Mouse (Mus musculus): ENCODE measurements around the gene Adam10.

The Adam10 gene

GRCm38 (mm10) chr9:70678682-70679131, at the start of gene Adam10:
Adam10 (plus strand) TSS chr9:70678997.
- ChIA-PET POLR2A (interaction anchor here (0.6 to 1.3 kb wide), 7 partner anchors 9 to 246 kb away, joined by 3 to 4 read pairs (median 3); partner anchors contain the start of gene Mindy2 (in 1 of the 4)), CTCF (interaction anchor here in 1 of 4 experiments (0.8 to 1.4 kb wide), 2 partner anchors 247 to 251 kb away, joined by 4 to 5 read pairs; no protein-coding TSS in a partner anchor)

- CTCF ChIA-PET = no interaction called here
Measured at GRCm38 (mm10) chr9:70629711-70630110, 49.1 kb upstream of the Adam10 start.

GRCm38 (mm10) chr9:70631665-70632064, 47.1 kb upstream of the Adam10 start:
- POLR2A ChIA-PET = interaction anchor here in 2 of 4 experiments (0.7 kb wide), 2 partner anchors 13 to 293 kb away, joined by 3 read pairs; no protein-coding TSS in a partner anchor
- CTCF ChIA-PET = interaction anchor here in 1 of 4 experiments (0.6 kb wide), 1 partner anchor 113 kb away, joined by 3 read pairs; no protein-coding TSS in a partner anchor

More at GRCm38 (mm10) chr9:70629711-70630110, 49.1 kb upstream of the Adam10 start:
- POLR2A ChIA-PET = interaction anchor here in 1 of 4 experiments (0.5 to 1.1 kb wide), 2 partner anchors 60 to 185 kb away, joined by 3 to 4 read pairs; no protein-coding TSS in a partner anchor

- ChIA-PET CTCF (no interaction called here), POLR2A (no interaction called here)
Measured at GRCm38 (mm10) chr9:70636748-70637147, 42.0 kb upstream of the Adam10 start.

- CTCF ChIA-PET = no interaction called here
- POLR2A ChIA-PET = no interaction called here
Measured at GRCm38 (mm10) chr9:70650260-70650659, 28.5 kb upstream of the Adam10 start.

- CTCF ChIA-PET = no interaction called here
- POLR2A ChIA-PET = no interaction called here
Measured at GRCm38 (mm10) chr9:70650994-70651393, 27.8 kb upstream of the Adam10 start.

GRCm38 (mm10) chr9:70652221-70652620, 26.6 kb upstream of the Adam10 start:
- POLR2A ChIA-PET = no interaction called here
- CTCF ChIA-PET = no interaction called here

GRCm38 (mm10) chr9:70653875-70654274, 24.9 kb upstream of the Adam10 start:
- POLR2A ChIA-PET = interaction anchor here in 1 of 4 experiments (0.7 kb wide), 3 partner anchors 66 to 298 kb away, joined by 3 read pairs; no protein-coding TSS in a partner anchor

GRCm38 (mm10) chr9:70654496-70654895, 24.3 kb upstream of the Adam10 start:
- POLR2A ChIA-PET = interaction anchor here in 2 of 4 experiments (0.6 kb wide), 2 partner anchors 42 to 551 kb away, joined by 3 to 5 read pairs; no protein-coding TSS in a partner anchor
- CTCF ChIA-PET = no interaction called here

More at GRCm38 (mm10) chr9:70653875-70654274, 24.9 kb upstream of the Adam10 start:
- CTCF ChIA-PET = no interaction called here

GRCm38 (mm10) chr9:70655764-70656129, 23.1 kb upstream of the Adam10 start:
- ChIA-PET POLR2A (interaction anchor here in 2 of 4 experiments (1.2 to 1.4 kb wide), 3 partner anchors 9 to 572 kb away, joined by 3 read pairs; no protein-coding TSS in a partner anchor), CTCF (interaction anchor here in 3 of 4 experiments (0.6 to 1.4 kb wide), 6 partner anchors 10 to 533 kb away, joined by 3 to 4 read pairs (median 4); no protein-coding TSS in a partner anchor)

- ChIA-PET CTCF (interaction anchor here in 3 of 4 experiments (0.6 to 1.4 kb wide), 7 partner anchors 9 to 532 kb away, joined by 3 to 4 read pairs (median 3); no protein-coding TSS in a partner anchor), POLR2A (interaction anchor here in 3 of 4 experiments (0.6 to 1.5 kb wide), 10 partner anchors 8 to 598 kb away, joined by 3 to 4 read pairs (median 3); partner anchors contain the start of gene Sltm (in 2 of the 3))
Measured at GRCm38 (mm10) chr9:70656130-70657007, 22.4 kb upstream of the Adam10 start, which contains the start of gene Gm10642. Gm10642 (plus strand) TSS chr9:70656251.

GRCm38 (mm10) chr9:70657013-70657967, 21.5 kb upstream of the Adam10 start, which contains the start of gene Mindy2:
Mindy2 (minus strand) TSS chr9:70657174.
- CTCF ChIA-PET = interaction anchor here in 3 of 4 experiments (0.5 to 1.4 kb wide), 8 partner anchors 8 to 958 kb away, joined by 3 to 6 read pairs (median 4); no protein-coding TSS in a partner anchor
- POLR2A ChIA-PET = interaction anchor here (0.6 to 1.5 kb wide), 20 partner anchors 12 to 1533 kb away, joined by 3 to 7 read pairs (median 3); partner anchors contain the start of genes Sltm (in 2 of the 4) and Adam10 (in 1 of the 4)

- POLR2A ChIA-PET = interaction anchor here in 1 of 4 experiments (0.7 kb wide), 1 partner anchor 163 kb away, joined by 3 read pairs; no protein-coding TSS in a partner anchor
- CTCF ChIA-PET = no interaction called here
Measured at GRCm38 (mm10) chr9:70658266-70658665, 20.5 kb upstream of the Adam10 start.

- CTCF ChIA-PET = interaction anchor here in 1 of 4 experiments (0.7 to 2.2 kb wide), 2 partner anchors 9 to 58 kb away, joined by 4 read pairs; partner anchors contain the start of genes Gm10642 and Mindy2
Measured at GRCm38 (mm10) chr9:70664847-70665246, 13.9 kb upstream of the Adam10 start.

GRCm38 (mm10) chr9:70665372-70666145, 13.2 kb upstream of the Adam10 start:
- POLR2A ChIA-PET = interaction anchor here in 2 of 4 experiments (0.7 to 1.3 kb wide), 3 partner anchors 10 to 130 kb away, joined by 3 to 4 read pairs (median 3); partner anchors contain the start of gene Gm10642 (in 1 of the 2)
- CTCF ChIA-PET = interaction anchor here in 1 of 4 experiments (0.7 to 2.2 kb wide), 2 partner anchors 9 to 59 kb away, joined by 4 read pairs; partner anchors contain the start of genes Gm10642 and Mindy2

More at GRCm38 (mm10) chr9:70664847-70665246, 13.9 kb upstream of the Adam10 start:
- POLR2A ChIA-PET = interaction anchor here in 2 of 4 experiments (0.7 to 1.3 kb wide), 4 partner anchors 9 to 261 kb away, joined by 3 to 4 read pairs (median 3); partner anchors contain the start of gene Gm10642 (in 1 of the 2)

- POLR2A ChIA-PET = no interaction called here
- CTCF ChIA-PET = interaction anchor here in 1 of 4 experiments (1.0 kb wide), 1 partner anchor 11 kb away, joined by 3 read pairs; the partner anchor contains the start of gene Gm10642
Measured at GRCm38 (mm10) chr9:70666811-70667210, 12.0 kb upstream of the Adam10 start.

GRCm38 (mm10) chr9:70668048-70668447, 10.7 kb upstream of the Adam10 start:
- POLR2A ChIA-PET = no interaction called here

More at GRCm38 (mm10) chr9:70668048-70668447, 10.7 kb upstream of the Adam10 start:
- CTCF ChIA-PET = no interaction called here
